Mouse (Mus musculus) ES-E14 (cell line): Measurements from ENCODE around the gene Copa. TPM values are rescaled to one million over a fixed set of nuclear protein-coding genes. Genes with fewer than 3 reads are reported as not detected.

ENCODE experiments used
- DNase-seq: peaks from one replicate; pipeline ENCODE4 v3.0.0-alpha.2; 2013; ENCODE audit warnings: low read depth, low spot score
- H3K27ac ChIP-seq: 2 replicates; pipeline ENCODE4 v1.5.1; 2012; ENCODE audit warnings: low read depth, mild to moderate bottlenecking, low read length, moderate library complexity, mixed read lengths; ENCODE audit not compliant: poor library complexity, insufficient read depth, severe bottlenecking
- H3K36me3 ChIP-seq: 2 replicates; pipeline ENCODE4 v1.6.1; 2012; ENCODE audit warnings: mild to moderate bottlenecking, low read length, moderate library complexity, mixed read lengths; ENCODE audit not compliant: control insufficient read depth, poor library complexity, insufficient read depth, severe bottlenecking
- H3K4me1 ChIP-seq, 2 experiments: fragments of 150-350 bp in 1 of 2; sonication (generic) in 1 of 2; 2 replicates each; pipeline ENCODE4 v1.6.1; 2012; ENCODE audit warnings: low read length in 2 of 2, mild to moderate bottlenecking in 1 of 2, mixed read lengths in 1 of 2; ENCODE audit not compliant: control insufficient read depth in 2 of 2, insufficient read depth in 2 of 2, poor library complexity in 1 of 2
- H3K4me3 ChIP-seq, 2 experiments: fragments of 150-350 bp in 1 of 2; sonication (generic) in 1 of 2; 2 replicates each; pipeline ENCODE4 v1.5.1; 2012; ENCODE audit warnings: low read length in 2 of 2, low read depth in 1 of 2, mild to moderate bottlenecking in 1 of 2, mixed read lengths in 1 of 2; ENCODE audit not compliant: insufficient read depth in 1 of 2, poor library complexity in 1 of 2, severe bottlenecking in 1 of 2
- H3K9ac ChIP-seq: 2 replicates; pipeline ENCODE4 v1.6.1; 2012; ENCODE audit warnings: low read depth, mild to moderate bottlenecking, low read length, mixed read lengths; ENCODE audit not compliant: poor library complexity, insufficient read depth, severe bottlenecking
- H3K9me3 ChIP-seq: fragments of 150-350 bp; sonication (generic); 2 replicates; pipeline ENCODE4 v1.6.1; 2012; ENCODE audit warnings: low read depth, mild to moderate bottlenecking, low read length; ENCODE audit not compliant: control insufficient read depth, insufficient read depth
- CHD2 ChIP-seq: IDR thresholded peaks from 2 replicates; pipeline ENCODE4 v1.6.1; 2014; ENCODE audit warnings: mild to moderate bottlenecking, low read depth, low read length, inconsistent platforms
- HCFC1 ChIP-seq: IDR thresholded peaks from 2 replicates; pipeline ENCODE4 v1.6.1; 2012; ENCODE audit warnings: low read length, inconsistent platforms, borderline replicate concordance; ENCODE audit not compliant: insufficient read depth
- MAFK ChIP-seq: IDR thresholded peaks from 2 replicates; pipeline ENCODE4 v1.6.1; 2014; ENCODE audit warnings: mild to moderate bottlenecking, low read depth, low read length, inconsistent platforms; ENCODE audit not compliant: insufficient read depth
- ZC3H11A ChIP-seq: IDR thresholded peaks from 2 replicates; pipeline ENCODE4 v1.6.1; 2012; ENCODE audit warnings: low read depth, mild to moderate bottlenecking, inconsistent platforms, low read length, borderline replicate concordance
- ZNF384 ChIP-seq: IDR thresholded peaks from 2 replicates; pipeline ENCODE4 v1.6.1; 2012; ENCODE audit warnings: low read depth, low read length, inconsistent platforms
- in situ Hi-C, 2 experiments: fragments of 600-800 bp; cut with MboI; formaldehyde crosslinking; loops; one replicate each; pipeline ENCODE4 v1.15.1; 2025; ENCODE audit warnings: low sequenced_read_pairs in 2 of 2, inconsistent platforms in 1 of 2; ENCODE audit not compliant: unreplicated experiment in 2 of 2
- total RNA-seq: library from RNA; depleted of rRNA; stranded (reverse); fragments of 300-350 nt; gene quantifications from 2 replicates; pipeline ENCODE4 v1.2.3, GENCODE M21; 2012

Gene Copa
- total RNA-seq, 1 experiment: 91.5 TPM

DNA sequence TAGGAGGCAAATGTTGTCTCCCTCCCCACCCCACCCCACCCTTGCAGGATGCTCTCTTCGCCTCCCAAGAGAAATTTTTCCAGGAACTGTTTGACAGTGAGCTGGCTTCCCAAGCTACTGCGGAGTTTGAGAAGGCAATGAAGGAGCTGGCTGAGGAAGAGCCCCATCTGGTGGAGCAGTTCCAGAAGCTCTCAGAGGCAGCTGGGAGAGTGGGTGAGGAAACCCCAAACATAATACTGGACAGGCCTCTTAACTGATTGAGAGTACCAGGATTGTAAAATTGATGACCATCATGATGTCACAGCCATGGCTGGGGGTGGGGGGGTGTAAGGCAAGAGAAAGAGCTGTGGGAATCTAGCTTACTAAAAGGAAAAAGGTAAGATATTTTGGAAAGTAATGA, 46.8 kb downstream of the Copa start:
- H3K9ac ChIP-seq: no peak overlapping the region
- peaks cover 3 to 4% of the 10 kb centered on the region in 2 experiments; a peak in 2 of 4 replicates for H3K4me1 ChIP-seq
- H3K9me3 ChIP-seq: no peaks in the 10 kb centered on the region
- TF ChIP-seq ZC3H11A (no peak), HCFC1 (no peak), CHD2 (no peak), ZNF384 (no peak), MAFK (no peak)
- no peak overlapping the region for H3K27ac ChIP-seq
- H3K36me3 ChIP-seq: peaks cover 38% of the 10 kb centered on the region
- in situ Hi-C loops: no loop called here
- H3K4me3 ChIP-seq: no peak overlapping the region
- DNase-seq: no peak

DNA sequence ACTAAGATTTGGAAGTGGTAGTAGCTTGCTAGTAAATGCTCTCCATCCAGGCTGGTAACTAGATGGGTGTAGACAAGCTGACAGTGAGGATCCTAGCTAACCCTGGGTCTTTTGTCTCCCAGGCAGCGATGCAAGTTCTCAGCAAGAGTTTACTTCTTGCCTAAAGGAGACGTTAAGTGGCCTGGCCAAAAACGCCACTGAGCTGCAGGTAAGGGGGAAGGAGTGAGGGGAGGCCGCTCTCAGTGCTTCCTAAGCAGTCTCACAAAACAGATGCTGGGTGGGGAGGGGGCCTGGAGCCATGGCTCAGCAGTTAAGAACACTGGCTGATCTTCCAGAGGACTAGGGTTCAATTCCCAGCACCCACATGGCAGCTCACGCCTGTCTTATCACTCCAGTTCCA, 47.5 kb downstream of the Copa start:
- H3K9me3 ChIP-seq: no peaks in the 10 kb centered on the region
- H3K4me3 ChIP-seq: no peak overlapping the region
- H3K27ac ChIP-seq: no peak overlapping the region
- in situ Hi-C loops: no loop called here
- H3K9ac ChIP-seq: no peak overlapping the region
- no peak for TF ChIP-seq CHD2
- no peak for TF ChIP-seq MAFK
- TF ChIP-seq HCFC1: no peak
- TF ChIP-seq ZC3H11A: no peak
- TF ChIP-seq ZNF384: no peak
- peaks cover 3 to 4% of the 10 kb centered on the region in 2 experiments; a peak in 2 of 4 replicates for H3K4me1 ChIP-seq
- DNase-seq: no peak
- H3K36me3 ChIP-seq: peaks cover 45% of the 10 kb centered on the region

DNA sequence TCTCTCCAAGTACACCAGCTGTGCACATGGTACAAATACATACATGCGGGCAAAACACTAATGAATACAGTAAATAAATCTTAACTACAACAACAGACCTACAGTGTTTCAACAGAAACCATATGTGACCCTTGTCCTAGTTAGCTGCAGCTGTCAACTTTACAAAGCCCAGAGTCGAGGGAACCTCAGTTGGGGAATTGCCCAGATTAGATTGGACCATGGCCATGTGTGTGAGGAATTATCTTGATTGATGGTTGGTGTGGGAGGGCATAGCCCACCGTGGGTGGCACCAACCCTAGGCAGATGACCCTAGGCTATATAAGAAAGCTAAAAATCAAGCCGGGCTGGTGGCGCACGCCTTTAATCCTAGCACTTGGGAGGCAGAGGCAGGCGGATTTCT, 50.0 kb downstream of the Copa start:
- H3K9ac ChIP-seq: no peak overlapping the region
- no peak overlapping the region for H3K4me3 ChIP-seq
- in situ Hi-C loops: no loop called here
- H3K27ac ChIP-seq: no peak overlapping the region
- DNase-seq: no peak
- H3K4me1 ChIP-seq: peaks cover 0 to 3% of the 10 kb centered on the region in 2 experiments; a peak in 1 of 4 replicates
- TF ChIP-seq CHD2 (no peak), MAFK (no peak), HCFC1 (no peak), ZC3H11A (no peak), ZNF384 (no peak)
- no peaks in the 10 kb centered on the region for H3K9me3 ChIP-seq
- peaks cover 48% of the 10 kb centered on the region for H3K36me3 ChIP-seq

- Histone ChIP-seq H3K27ac (no peak overlapping the region), H3K9me3 (no peaks in the 10 kb centered on the region), H3K9ac (no peak overlapping the region), H3K36me3 (peaks cover 46% of the 10 kb centered on the region), H3K4me3 (no peak overlapping the region), H3K4me1 (peaks cover 0 to 2% of the 10 kb centered on the region in 2 experiments; a peak in 1 of 4 replicates)
- TF ChIP-seq HCFC1: no peak
- TF ChIP-seq ZC3H11A: no peak
- TF ChIP-seq MAFK: no peak
- no peak for TF ChIP-seq ZNF384
- no peak for TF ChIP-seq CHD2
- in situ Hi-C loops: no loop called here
- no peak for DNase-seq
Measured at GRCm38 (mm10) chr1:172133535-172133934, 51.2 kb downstream of the Copa start.

DNA sequence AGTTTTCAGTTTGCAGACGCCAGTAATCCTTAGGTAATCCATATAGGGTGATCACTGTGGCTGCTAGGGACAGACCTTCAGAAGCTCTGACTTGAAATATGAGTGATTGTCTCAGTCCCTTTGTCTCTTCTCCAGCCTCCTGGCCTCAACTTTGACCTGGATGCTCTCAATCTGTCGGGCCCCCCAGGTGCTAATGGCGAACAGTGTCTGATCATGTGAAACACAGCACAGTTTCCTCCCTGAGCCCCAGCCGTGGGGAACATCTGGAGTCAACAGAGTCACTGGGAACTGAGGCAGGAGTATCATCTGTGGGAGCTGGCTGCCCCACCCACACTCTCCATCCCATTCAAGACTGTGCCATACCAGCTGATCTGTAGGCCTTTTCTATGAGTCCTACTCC, 51.7 kb downstream of the Copa start:
- in situ Hi-C loops: no loop called here
- Histone ChIP-seq H3K4me3 (no peak overlapping the region), H3K4me1 (no peaks in the 10 kb centered on the region; a peak in 1 of 4 replicates), H3K36me3 (peaks cover 44% of the 10 kb centered on the region), H3K9ac (no peak overlapping the region), H3K27ac (no peak overlapping the region), H3K9me3 (no peaks in the 10 kb centered on the region)
- no peak for DNase-seq
- no peak for TF ChIP-seq ZC3H11A
- no peak for TF ChIP-seq HCFC1
- no peak for TF ChIP-seq CHD2
- no peak for TF ChIP-seq MAFK
- no peak for TF ChIP-seq ZNF384
